Mouse (Mus musculus): ENCODE results near the gene Gadd45g. TPM values are rescaled to one million over a fixed set of nuclear protein-coding genes. Genes with fewer than 3 reads are reported as not detected.

The Gadd45g gene
- total and polyA plus RNA-seq, 3 experiments: 2.5 to 2.9 (median 2.7) TPM

- no peak for TF ChIP-seq NELFE (IDR thresholded peaks at IDR 0.05; ENCODE audit: low read depth, low read length)
Observed at GRCm38 (mm10) chr13:51881271-51882128, 35.0 kb downstream of the Gadd45g start (continued).

- Histone ChIP-seq H3K4me2 (ENCODE audit: insufficient read depth, low read depth, poor library complexity, severe bottlenecking) (no peak overlapping the region), H3K27ac (ENCODE audit: insufficient read depth, low read depth) (no peak overlapping the region)
- no peak for DNase-seq (ENCODE audit: extremely low read depth)
Observed at GRCm38 (mm10) chr13:51882218-51882617, 35.7 kb downstream of the Gadd45g start.

GRCm38 (mm10) chr13:51884250-51884649 is 37.8 kb downstream of the Gadd45g start:
- TF ChIP-seq ZC3H11A (IDR thresholded peaks at IDR 0.05; ENCODE audit: low read depth, low read length): no peak
- TF ChIP-seq MAFK (IDR thresholded peaks at IDR 0.05; ENCODE audit: insufficient replicate concordance, low read length): no peak
- no peak overlapping the region for H3K9ac ChIP-seq (ENCODE audit: insufficient read depth, low read depth)
- H3K4me2 ChIP-seq (ENCODE audit: insufficient read depth, low read depth, poor library complexity, severe bottlenecking): no peak overlapping the region

More at GRCm38 (mm10) chr13:51882218-51882617, 35.7 kb downstream of the Gadd45g start:
- H3K36me3 ChIP-seq (replicated peaks in 1 of 2; ENCODE audit: control insufficient read depth in 1 of 2, insufficient read depth in 1 of 2, low read length in 1 of 2): no peaks in the 10 kb centered on the region
- in situ Hi-C loops (cut with MboI; ENCODE audit: low pct_ligation_motif_present, low pct_unique_long_range_greater_than_20kb, low sequenced_read_pairs) (no loop called here), dilution Hi-C loops (cut with MboI; ENCODE audit: extremely low pct_ligation_motif_present, extremely low pct_unique_long_range_greater_than_20kb, low sequenced_read_pairs) (no loop called here)
- no peak for TF ChIP-seq USF1 (IDR thresholded peaks at IDR 0.05; ENCODE audit: low read depth, low read length)
- TF ChIP-seq BHLHE40 (IDR thresholded peaks at IDR 0.05; ENCODE audit: low read depth, low read length): no peak
- no peak for TF ChIP-seq RAD21 (IDR thresholded peaks at IDR 0.05; ENCODE audit: low read depth, low read length)
- TF ChIP-seq MYC (IDR thresholded peaks at IDR 0.05; ENCODE audit: low read depth, low read length): no peak
- H3K27me3 ChIP-seq (replicated peaks): peaks cover 5% of the 10 kb centered on the region
- no peak overlapping the region for H3K4me3 ChIP-seq (replicated peaks in 1 of 3; ENCODE audit: low read depth in 2 of 3, low read length in 2 of 3, poor library complexity in 1 of 3)
- no peak overlapping the region for H3K9ac ChIP-seq (ENCODE audit: insufficient read depth, low read depth)
- no peaks in the 10 kb centered on the region for H3K9me3 ChIP-seq (replicated peaks; ENCODE audit: low read length)
- no peaks in the 10 kb centered on the region for H3K79me2 ChIP-seq (replicated peaks; ENCODE audit: control insufficient read depth, extremely low read depth, insufficient read depth, poor library complexity, severe bottlenecking)
- 0 out of 4 replicates have a peak, but pooled peaks cover 0 to 4% of the 10 kb centered on the region in 2 experiments for H3K4me1 ChIP-seq (ENCODE audit: control insufficient read depth in 1 of 2, insufficient read depth in 2 of 2)

GRCm38 (mm10) chr13:51885594-51885993 is 39.1 kb downstream of the Gadd45g start:
- Histone ChIP-seq H3K4me2 (ENCODE audit: insufficient read depth, low read depth, poor library complexity, severe bottlenecking) (no peak overlapping the region), H3K9me3 (replicated peaks; ENCODE audit: low read length) (no peaks in the 10 kb centered on the region), H3K4me1 (ENCODE audit: control insufficient read depth in 1 of 2, insufficient read depth in 2 of 2) (0 out of 4 replicates have a peak, but pooled peaks cover 0 to 4% of the 10 kb centered on the region in 2 experiments), H3K79me2 (replicated peaks; ENCODE audit: control insufficient read depth, extremely low read depth, insufficient read depth, poor library complexity, severe bottlenecking) (no peaks in the 10 kb centered on the region), H3K27ac (ENCODE audit: insufficient read depth, low read depth) (no peak overlapping the region), H3K27me3 (replicated peaks) (no peaks in the 10 kb centered on the region), H3K4me3 (replicated peaks in 1 of 3; ENCODE audit: low read depth in 2 of 3, low read length in 2 of 3, poor library complexity in 1 of 3) (no peak overlapping the region), H3K36me3 (replicated peaks in 1 of 2; ENCODE audit: control insufficient read depth in 1 of 2, insufficient read depth in 1 of 2, low read length in 1 of 2) (no peaks in the 10 kb centered on the region), H3K9ac (ENCODE audit: insufficient read depth, low read depth) (no peak overlapping the region)
- no peak for DNase-seq (ENCODE audit: extremely low read depth)
- dilution Hi-C loops (cut with MboI; ENCODE audit: extremely low pct_ligation_motif_present, extremely low pct_unique_long_range_greater_than_20kb, low sequenced_read_pairs) (no loop called here), in situ Hi-C loops (cut with MboI; ENCODE audit: low pct_ligation_motif_present, low pct_unique_long_range_greater_than_20kb, low sequenced_read_pairs) (no loop called here)
- TF ChIP-seq KAT2A (IDR thresholded peaks at IDR 0.05; ENCODE audit: insufficient replicate concordance, low read length) (no peak), ETS1 (conservative IDR thresholded peaks at IDR 0.05; ENCODE audit: low read depth, low read length) (no peak), MAX (IDR thresholded peaks at IDR 0.05; ENCODE audit: low read length) (no peak), RAD21 (IDR thresholded peaks at IDR 0.05; ENCODE audit: low read depth, low read length) (no peak), USF2 (conservative IDR thresholded peaks at IDR 0.05; ENCODE audit: low read depth, low read length) (no peak), TBP (conservative IDR thresholded peaks at IDR 0.05; ENCODE audit: low read depth, low read length) (no peak), CHD1 (IDR thresholded peaks at IDR 0.05; ENCODE audit: low read depth, low read length) (no peak), ZMIZ1 (IDR thresholded peaks at IDR 0.05; ENCODE audit: low read depth, low read length) (no peak), CTCF (conservative IDR thresholded peaks at IDR 0.05 in 1 of 2, IDR thresholded peaks at IDR 0.05 in 1 of 2; ENCODE audit: low read depth in 2 of 2, low read length in 2 of 2) (no peak), EP300 (IDR thresholded peaks at IDR 0.05; ENCODE audit: low read length) (no peak), HCFC1 (IDR thresholded peaks at IDR 0.05; ENCODE audit: low read depth, low read length) (no peak), MXI1 (IDR thresholded peaks at IDR 0.05; ENCODE audit: low read depth, low read length) (no peak), IRF4 (IDR thresholded peaks at IDR 0.05; ENCODE audit: low read depth, low read length) (no peak), ZC3H11A (IDR thresholded peaks at IDR 0.05; ENCODE audit: low read depth, low read length) (no peak), SIN3A (IDR thresholded peaks at IDR 0.05; ENCODE audit: low read length) (no peak), JUN (IDR thresholded peaks at IDR 0.05; ENCODE audit: insufficient read depth, low read depth, low read length) (no peak), RCOR1 (conservative IDR thresholded peaks at IDR 0.05; ENCODE audit: low read depth, low read length) (no peak), MAFK (IDR thresholded peaks at IDR 0.05; ENCODE audit: insufficient replicate concordance, low read length) (no peak)

More at GRCm38 (mm10) chr13:51884250-51884649, 37.8 kb downstream of the Gadd45g start:
- dilution Hi-C loops (cut with MboI; ENCODE audit: extremely low pct_ligation_motif_present, extremely low pct_unique_long_range_greater_than_20kb, low sequenced_read_pairs) (no loop called here), in situ Hi-C loops (cut with MboI; ENCODE audit: low pct_ligation_motif_present, low pct_unique_long_range_greater_than_20kb, low sequenced_read_pairs) (no loop called here)
- H3K4me1 ChIP-seq (ENCODE audit: control insufficient read depth in 1 of 2, insufficient read depth in 2 of 2): 0 out of 4 replicates have a peak, but pooled peaks cover 0 to 4% of the 10 kb centered on the region in 2 experiments
- H3K27ac ChIP-seq (ENCODE audit: insufficient read depth, low read depth): no peak overlapping the region
- H3K27me3 ChIP-seq (replicated peaks): no peaks in the 10 kb centered on the region
- no peak for DNase-seq (ENCODE audit: extremely low read depth)
- H3K9me3 ChIP-seq (replicated peaks; ENCODE audit: low read length): no peaks in the 10 kb centered on the region
- H3K36me3 ChIP-seq (replicated peaks in 1 of 2; ENCODE audit: control insufficient read depth in 1 of 2, insufficient read depth in 1 of 2, low read length in 1 of 2): no peaks in the 10 kb centered on the region
- no peaks in the 10 kb centered on the region for H3K79me2 ChIP-seq (replicated peaks; ENCODE audit: control insufficient read depth, extremely low read depth, insufficient read depth, poor library complexity, severe bottlenecking)
- no peak overlapping the region for H3K4me3 ChIP-seq (replicated peaks in 1 of 3; ENCODE audit: low read depth in 2 of 3, low read length in 2 of 3, poor library complexity in 1 of 3)
